Mouse (Mus musculus) hindbrain, embryonic 14.5 days (tissue): Measurements from ENCODE around the gene Cbl. TPM values are rescaled to one million over a fixed set of nuclear protein-coding genes. Genes with fewer than 3 reads are reported as not detected.
A peak's percentile ranks its signal among the peaks of the same experiment; 100 is the strongest.

Source experiments
- ATAC-seq: fragments of 200-750 bp; cut with Nextera tagmentation; 2 replicates; pipeline ENCODE4 v1.8.0; 2017; ENCODE audit warnings: moderate number of reproducible peaks, mild to moderate bottlenecking, moderate TSS enrichment, moderate library complexity; ENCODE audit not compliant: low FRiP score
- DNase-seq: peaks from one replicate; pipeline ENCODE4 v3.0.0-alpha.2; 2015; ENCODE audit warnings: low spot score
- H3K27ac ChIP-seq: fragments of 300-500 bp; sonication (generic); 2 replicates; pipeline ENCODE4 v1.5.1; 2014; ENCODE audit warnings: mild to moderate bottlenecking, moderate library complexity
- H3K27me3 ChIP-seq: fragments of 300-500 bp; sonication (generic); 2 replicates; pipeline ENCODE4 v1.6.1; 2014; ENCODE audit warnings: mild to moderate bottlenecking, low read length, mixed read lengths; ENCODE audit not compliant: control insufficient read depth, insufficient read depth
- H3K36me3 ChIP-seq: fragments of 300-500 bp; sonication (generic); replicated peaks from 2 replicates; pipeline ENCODE4 v1.6.1; 2014; ENCODE audit not compliant: control insufficient read depth, insufficient read depth
- H3K4me1 ChIP-seq: fragments of 300-500 bp; sonication (generic); replicated peaks from 2 replicates; pipeline ENCODE4 v1.6.1; 2014; ENCODE audit warnings: antibody characterized with exemption, low read length, mixed read lengths; ENCODE audit not compliant: control insufficient read depth, insufficient read depth
- H3K4me2 ChIP-seq: fragments of 300-500 bp; sonication (generic); replicated peaks from 2 replicates; pipeline ENCODE4 v1.6.1; 2014; ENCODE audit warnings: mild to moderate bottlenecking, moderate library complexity
- H3K4me3 ChIP-seq: fragments of 300-500 bp; sonication (generic); replicated peaks from 2 replicates; pipeline ENCODE4 v1.5.1; 2014; ENCODE audit warnings: mild to moderate bottlenecking, low read length
- H3K9ac ChIP-seq: fragments of 300-500 bp; sonication (generic); 2 replicates; pipeline ENCODE4 v1.6.1; 2014
- H3K9me3 ChIP-seq: fragments of 300-500 bp; sonication (generic); 2 replicates; pipeline ENCODE4 v1.6.1; 2016; ENCODE audit warnings: low read length; ENCODE audit not compliant: control insufficient read depth
- WGBS: fragments of 180-500 bp; shearing (Covaris S2); extraction: QIAGEN DNeasy Blood & Tissue Kit; methylation state at CpG from one replicate; pipeline ENCODE4 v1.1.7; 2014; 5-methylcytosine and 5-hydroxymethylcytosine counted together
- polyA plus RNA-seq: library from polyadenylated mRNA; unstranded; fragments of >200 nt; fragmentation: Nextera tagmentation; extraction: Ambion mirVana; gene quantifications from 2 replicates; pipeline ENCODE4 v1.2.1, GENCODE M21; 2014

Cbl gene
- polyA plus RNA-seq, 1 experiment from 2014 or later: 22.4 TPM

- no peak overlapping the region for H3K4me2 ChIP-seq
- ATAC-seq (no peak), DNase-seq (no peak)
- H3K4me1 ChIP-seq: peaks cover 4% of the 10 kb centered on the region; the same call in 1 of the 2 replicates
- 91% methylated on average over 6 of the region's 6 CpGs for WGBS
- no peaks in the 10 kb centered on the region for H3K27me3 ChIP-seq
- H3K9ac ChIP-seq: no peak overlapping the region
- H3K9me3 ChIP-seq: no peaks in the 10 kb centered on the region
- H3K27ac ChIP-seq: no peak overlapping the region
- no peaks in the 10 kb centered on the region for H3K36me3 ChIP-seq
- H3K4me3 ChIP-seq: no peak overlapping the region
Observed at GRCm38 (mm10) chr9:44247907-44248306, 14.1 kb upstream of the Cbl start.

- Histone ChIP-seq H3K27me3 (no peaks in the 10 kb centered on the region), H3K9ac (no peak overlapping the region), H3K36me3 (no peaks in the 10 kb centered on the region), H3K4me1 (no peaks in the 10 kb centered on the region), H3K4me3 (no peak overlapping the region), H3K27ac (no peak overlapping the region), H3K4me2 (no peak overlapping the region), H3K9me3 (no peaks in the 10 kb centered on the region)
- DNase-seq (no peak), ATAC-seq (no peak)
- WGBS: 49% methylated on average over 2 of the region's 2 CpGs
Observed at GRCm38 (mm10) chr9:44243621-44244020, 9.8 kb upstream of the Cbl start.

GRCm38 (mm10) chr9:44241418-44241817 lies 7.6 kb upstream of the Cbl start:
- Histone ChIP-seq H3K4me2 (no peak overlapping the region), H3K4me1 (no peaks in the 10 kb centered on the region), H3K9ac (no peak overlapping the region), H3K4me3 (no peak overlapping the region), H3K27me3 (no peaks in the 10 kb centered on the region), H3K9me3 (no peaks in the 10 kb centered on the region), H3K36me3 (no peaks in the 10 kb centered on the region), H3K27ac (no peak overlapping the region)
- no peak for DNase-seq
- ATAC-seq: no peak
- 70% methylated on average over 9 of the region's 9 CpGs for WGBS

- Histone ChIP-seq H3K4me2 (no peak overlapping the region), H3K27ac (no peak overlapping the region), H3K9ac (no peak overlapping the region), H3K36me3 (no peaks in the 10 kb centered on the region), H3K27me3 (no peaks in the 10 kb centered on the region), H3K4me3 (no peak overlapping the region), H3K9me3 (no peaks in the 10 kb centered on the region), H3K4me1 (no peaks in the 10 kb centered on the region)
- DNase-seq (no peak), ATAC-seq (no peak)
- 43% methylated on average over 5 of the region's 5 CpGs for WGBS
Observed at GRCm38 (mm10) chr9:44240911-44241310, 7.1 kb upstream of the Cbl start.

GRCm38 (mm10) chr9:44240399-44240798 lies 6.5 kb upstream of the Cbl start, which contains the start of gene Ccdc153:
Gene Ccdc153 (plus strand): TSS chr9:44240676.
- no peaks in the 10 kb centered on the region for H3K36me3 ChIP-seq
- H3K27ac ChIP-seq: no peak within 1 kb of the TSS
- no peaks in the 10 kb centered on the region for H3K9me3 ChIP-seq
- H3K4me2 ChIP-seq: no peak within 1 kb of the TSS
- ATAC-seq (no peak), DNase-seq (no peak)
- H3K27me3 ChIP-seq: no peaks in the 10 kb centered on the region
- H3K9ac ChIP-seq: no peak within 1 kb of the TSS
- 69% methylated on average over 2 of the region's 2 CpGs for WGBS
- H3K4me3 ChIP-seq: no peak within 1 kb of the TSS
- H3K4me1 ChIP-seq: no peaks in the 10 kb centered on the region

GRCm38 (mm10) chr9:44239447-44239846 lies 5.6 kb upstream of the Cbl start:
- DNase-seq: peak; percentile 81
- H3K9ac ChIP-seq: no peak overlapping the region
- H3K9me3 ChIP-seq: no peaks in the 10 kb centered on the region
- no peaks in the 10 kb centered on the region for H3K36me3 ChIP-seq
- no peak overlapping the region for H3K4me3 ChIP-seq
- 13% methylated on average over 5 of the region's 5 CpGs for WGBS
- H3K27me3 ChIP-seq: no peaks in the 10 kb centered on the region
- no peak overlapping the region for H3K4me2 ChIP-seq
- no peak for ATAC-seq
- no peak overlapping the region for H3K27ac ChIP-seq
- no peaks in the 10 kb centered on the region for H3K4me1 ChIP-seq

DNA sequence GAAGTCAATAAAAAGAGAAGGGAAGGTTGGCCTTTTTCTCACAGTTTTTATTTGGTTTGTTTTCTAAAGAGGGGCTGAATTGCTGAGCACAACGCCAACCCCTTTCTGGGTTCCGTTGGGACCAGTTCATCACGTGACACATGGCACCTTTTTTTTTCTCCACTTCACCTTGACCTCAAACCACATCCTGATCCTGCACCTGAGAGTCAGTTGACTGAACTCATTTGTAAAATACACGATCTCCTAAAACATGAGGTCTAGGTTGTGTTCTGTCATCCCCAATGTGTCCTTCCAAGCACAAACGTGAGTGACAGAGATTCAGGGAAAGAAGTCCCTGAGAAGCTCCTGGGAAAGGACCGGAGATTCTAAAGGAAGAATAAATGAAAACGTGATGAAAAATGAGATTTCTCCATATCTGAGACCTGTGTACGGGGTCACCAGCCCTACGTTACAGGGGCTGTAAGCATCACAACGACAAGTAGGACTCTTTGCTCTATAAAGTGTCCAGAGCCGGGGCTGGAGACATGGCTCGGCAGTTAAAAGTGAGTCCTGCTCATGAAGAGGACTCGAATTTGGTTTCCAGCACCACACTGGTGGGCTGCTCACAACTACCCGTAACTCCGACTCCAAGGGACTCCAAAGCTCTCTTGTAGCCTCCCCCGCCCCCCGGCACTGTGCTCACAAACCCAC lies 4.8 kb upstream of the Cbl start:
- ATAC-seq (no peak), DNase-seq (no peak)
- Histone ChIP-seq H3K4me2 (no peak overlapping the region), H3K9ac (no peak overlapping the region), H3K27ac (no peak overlapping the region), H3K9me3 (no peaks in the 10 kb centered on the region), H3K4me3 (no peak overlapping the region), H3K4me1 (no peaks in the 10 kb centered on the region), H3K36me3 (no peaks in the 10 kb centered on the region), H3K27me3 (no peaks in the 10 kb centered on the region)
- 76% methylated on average over 17 of the region's 17 CpGs for WGBS

DNA sequence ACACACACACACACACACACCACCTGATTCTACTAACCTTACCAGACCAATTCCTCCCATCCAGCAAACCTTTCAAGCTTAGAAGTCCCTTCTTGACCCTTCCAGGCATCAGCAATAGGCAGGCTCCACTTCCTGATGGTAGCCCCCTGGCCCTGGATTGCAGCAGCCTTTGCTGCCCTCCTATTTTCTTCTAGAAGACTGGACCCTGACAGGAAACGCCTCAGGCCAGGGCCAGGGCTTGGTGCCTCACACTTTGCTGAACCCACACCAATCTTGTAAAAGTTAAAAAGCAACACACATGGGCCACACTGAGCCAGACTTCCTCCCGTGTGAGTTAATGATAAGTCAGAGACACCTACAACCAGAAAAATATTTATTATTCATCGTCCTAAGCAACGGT lies 3.3 kb upstream of the Cbl start:
- 84% methylated on average over 4 of the region's 4 CpGs for WGBS

DNA sequence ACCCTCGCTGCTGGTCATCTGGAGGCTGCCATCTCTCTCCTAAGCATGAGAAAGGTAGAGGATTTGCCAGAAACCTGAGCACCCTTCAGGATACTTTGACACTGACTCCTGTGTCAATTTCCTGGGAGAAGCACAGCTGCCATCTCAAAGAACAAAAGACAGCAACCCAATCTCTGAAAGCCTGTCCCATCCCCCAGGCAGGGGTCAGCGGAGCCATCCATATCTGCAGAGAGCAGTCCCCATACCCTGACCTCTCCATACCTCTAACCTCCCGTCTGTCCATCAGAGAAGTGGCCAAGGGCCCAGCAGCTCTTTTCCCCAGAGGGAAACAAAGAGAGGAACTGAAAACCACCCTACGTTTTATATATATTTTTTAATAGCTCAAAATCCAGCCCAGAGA lies 2.8 kb upstream of the Cbl start:
- DNase-seq: no peak
- no peak overlapping the region for H3K27ac ChIP-seq
- H3K27me3 ChIP-seq: no peaks in the 10 kb centered on the region
- no peak overlapping the region for H3K4me3 ChIP-seq
- WGBS: 51% methylated on average over 4 of the region's 4 CpGs
- no peaks in the 10 kb centered on the region for H3K9me3 ChIP-seq
- H3K9ac ChIP-seq: no peak overlapping the region
- peaks cover 15% of the 10 kb centered on the region for H3K4me1 ChIP-seq
- no peaks in the 10 kb centered on the region for H3K36me3 ChIP-seq
- ATAC-seq: no peak
- no peak overlapping the region for H3K4me2 ChIP-seq

More for the DNA sequence above, 3.3 kb upstream of the Cbl start:
- Histone ChIP-seq H3K27ac (no peak overlapping the region), H3K9me3 (no peaks in the 10 kb centered on the region), H3K27me3 (no peaks in the 10 kb centered on the region), H3K9ac (no peak overlapping the region), H3K4me3 (no peak overlapping the region), H3K36me3 (no peaks in the 10 kb centered on the region), H3K4me2 (no peak overlapping the region), H3K4me1 (peaks cover 9% of the 10 kb centered on the region)
- no peak for ATAC-seq
- DNase-seq: no peak
